Mouse (Mus musculus): ENCODE results near the gene Ccng2. TPM values are rescaled to one million over a fixed set of nuclear protein-coding genes. Genes with fewer than 3 reads are reported as not detected.

Gene Ccng2
- polyA plus RNA-seq, 1 experiment from 2014 or later = 104 TPM

DNA sequence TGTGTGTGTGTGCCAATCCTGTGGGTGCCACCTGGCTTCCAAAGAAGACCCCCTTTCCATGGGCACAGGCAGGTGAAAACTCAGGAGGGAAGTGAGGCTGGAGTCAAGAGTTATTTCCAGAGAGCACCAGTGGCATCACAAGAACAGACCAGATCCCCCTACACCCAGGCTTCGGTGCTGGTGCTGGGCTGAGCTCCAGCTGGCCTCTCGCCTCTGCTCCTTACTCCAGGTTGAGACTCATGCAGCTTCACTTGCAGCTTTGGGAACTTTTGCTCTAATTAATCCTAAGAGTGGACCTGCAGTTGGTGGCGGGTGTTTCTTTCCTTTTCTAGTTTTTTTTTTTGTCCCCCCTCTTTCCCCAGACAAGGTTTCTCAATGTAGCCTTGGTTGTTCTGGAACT, 30.3 kb downstream of the Ccng2 start:
- Histone ChIP-seq H3K4me2 (replicated peaks) (no peak overlapping the region), H3K36me3 (no peaks in the 10 kb centered on the region), H3K9me3 (peaks cover 6% of the 10 kb centered on the region; the same call in 1 of the 2 replicates), H3K4me3 (no peak overlapping the region), H3K27ac (no peak overlapping the region), H3K4me1 (no peaks in the 10 kb centered on the region), H3K27me3 (no peaks in the 10 kb centered on the region), H3K9ac (no peak overlapping the region)
- ATAC-seq (ENCODE audit: insufficient number of reproducible peaks, insufficient read depth, low FRiP score, low TSS enrichment) = no peak
- WGBS = 80% methylated on average over 3 of the region's 3 CpGs

DNA sequence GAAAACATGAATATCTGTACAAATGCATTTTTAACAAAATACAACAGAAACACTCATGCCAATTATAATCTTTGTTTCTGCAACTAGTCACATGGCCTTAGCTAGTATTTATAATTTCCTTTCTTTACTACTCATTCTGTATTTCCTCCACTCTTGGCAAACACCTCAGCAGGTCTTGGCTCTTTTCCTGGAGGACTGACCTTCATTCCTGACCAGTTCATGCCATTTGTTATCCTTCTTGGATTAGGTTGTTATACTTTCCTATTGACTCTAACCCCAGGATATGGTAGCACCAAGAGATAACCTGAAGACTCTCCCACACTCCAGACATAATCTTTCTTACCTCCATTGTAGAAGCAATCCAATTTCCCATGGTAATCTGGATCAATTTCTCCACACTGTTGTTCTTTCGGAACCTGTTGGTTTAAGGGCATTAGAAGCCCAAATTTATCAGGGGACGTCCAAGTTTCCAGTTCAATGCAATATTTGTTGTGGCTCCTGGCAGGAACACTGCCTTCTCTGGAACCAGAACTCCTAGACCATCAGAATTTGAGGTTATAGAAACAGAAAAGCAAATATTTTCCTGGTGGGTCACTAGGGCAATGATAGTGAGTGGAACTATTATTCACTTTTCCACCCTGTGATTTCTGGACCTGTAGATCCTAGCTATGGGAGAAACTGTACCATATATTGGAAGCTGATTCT, 38.2 kb downstream of the Ccng2 start:
- H3K4me2 ChIP-seq (replicated peaks) = no peak overlapping the region
- H3K27me3 ChIP-seq = no peaks in the 10 kb centered on the region
- no peak overlapping the region for H3K27ac ChIP-seq
- 82% methylated on average over 2 of the region's 2 CpGs for WGBS
- no peak overlapping the region for H3K4me3 ChIP-seq
- no peaks in the 10 kb centered on the region for H3K36me3 ChIP-seq
- no peak overlapping the region for H3K9ac ChIP-seq
- H3K4me1 ChIP-seq = no peaks in the 10 kb centered on the region
- no peak for ATAC-seq (ENCODE audit: insufficient number of reproducible peaks, insufficient read depth, low FRiP score, low TSS enrichment)
- no peaks in the 10 kb centered on the region for H3K9me3 ChIP-seq

DNA sequence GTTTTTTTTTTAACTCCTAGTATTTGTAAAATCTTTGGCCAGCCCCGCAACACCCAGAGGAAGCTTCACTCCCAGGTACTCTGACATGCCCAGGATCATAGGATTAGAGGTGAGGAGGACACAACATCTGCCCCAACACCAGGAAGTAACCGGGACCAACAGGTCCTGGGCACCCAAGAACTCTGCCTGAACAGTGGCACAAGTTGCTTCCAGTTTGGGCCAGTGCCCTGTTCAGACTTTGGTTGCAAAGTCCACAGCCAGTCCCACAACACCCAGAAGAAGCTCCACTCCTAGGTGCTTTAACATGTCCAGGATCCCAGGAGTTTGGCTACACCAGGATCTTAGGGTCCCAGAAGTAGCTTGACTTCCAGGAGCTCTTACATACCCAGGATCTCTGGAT, 41.9 kb downstream of the Ccng2 start:
- Histone ChIP-seq H3K9ac (no peak overlapping the region), H3K9me3 (no peaks in the 10 kb centered on the region), H3K4me2 (replicated peaks) (no peak overlapping the region), H3K27ac (no peak overlapping the region), H3K4me1 (no peaks in the 10 kb centered on the region), H3K4me3 (no peak overlapping the region), H3K36me3 (no peaks in the 10 kb centered on the region), H3K27me3 (no peaks in the 10 kb centered on the region)
- WGBS = 91% methylated on average over 2 of the region's 2 CpGs
- no peak for ATAC-seq (ENCODE audit: insufficient number of reproducible peaks, insufficient read depth, low FRiP score, low TSS enrichment)

DNA sequence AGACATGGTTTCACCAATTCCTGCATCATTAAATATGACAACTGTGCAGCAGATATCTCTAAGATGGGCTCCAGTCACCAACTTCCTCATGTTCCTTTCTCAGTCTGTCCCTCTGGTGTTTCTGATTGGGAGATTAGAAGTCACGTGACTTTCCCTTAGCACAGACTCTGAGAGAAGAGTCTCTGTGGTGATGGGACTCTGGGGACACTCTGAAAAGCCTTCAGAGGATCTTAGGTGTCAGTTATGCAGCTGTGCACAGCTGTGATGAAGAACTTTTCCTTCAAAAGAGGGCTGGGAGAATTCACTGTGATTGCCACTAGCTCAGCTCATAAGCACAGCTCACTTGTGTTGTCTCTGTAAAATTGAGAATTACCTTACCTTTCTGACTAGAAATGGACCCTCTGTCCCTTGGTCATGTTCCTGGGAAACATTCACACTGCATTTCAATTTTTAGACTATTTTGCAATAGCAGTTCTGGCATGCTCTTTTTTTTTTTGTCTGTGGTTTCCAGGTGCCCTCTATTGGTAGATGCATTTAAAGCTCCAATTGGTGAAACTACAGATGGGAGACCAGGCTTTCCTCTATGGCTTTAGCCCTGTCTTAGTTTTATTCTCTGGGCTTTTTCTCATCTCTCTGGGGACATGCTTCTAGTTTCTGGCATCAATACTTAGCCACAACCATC, 56.4 kb downstream of the Ccng2 start:
- H3K27me3 ChIP-seq = no peaks in the 10 kb centered on the region
- no peak overlapping the region for H3K27ac ChIP-seq
- no peak overlapping the region for H3K4me2 ChIP-seq (replicated peaks)
- H3K9ac ChIP-seq = no peak overlapping the region
- H3K36me3 ChIP-seq = no peaks in the 10 kb centered on the region
- H3K4me1 ChIP-seq = no peaks in the 10 kb centered on the region
- no peak overlapping the region for H3K4me3 ChIP-seq
- 41% methylated on average over 1 of the region's 1 CpGs for WGBS
- no peaks in the 10 kb centered on the region for H3K9me3 ChIP-seq
- ATAC-seq (ENCODE audit: insufficient number of reproducible peaks, insufficient read depth, low FRiP score, low TSS enrichment) = no peak

Other genes starting within 250 kb of the Ccng2 start
- 0.47 and 0.59 TPM in 2 replicates for gene Sowahb, start 222.2 kb upstream of the Ccng2 start, polyA plus RNA-seq (2016; fragmentation: Nextera tagmentation; extraction: Ambion mirVana)
- gene Sept11, start 173.8 kb upstream of the Ccng2 start, polyA plus RNA-seq (2016; fragmentation: Nextera tagmentation; extraction: Ambion mirVana) = 248 and 263 TPM in 2 replicates
- 149 and 165 TPM in 2 replicates for gene Ccni, start 60.8 kb upstream of the Ccng2 start, polyA plus RNA-seq (2016; fragmentation: Nextera tagmentation; extraction: Ambion mirVana)
- 1.9 TPM in 2 replicates for gene 2010109A12Rik, start 60.7 kb upstream of the Ccng2 start, polyA plus RNA-seq (2016; fragmentation: Nextera tagmentation; extraction: Ambion mirVana)